Mouse (Mus musculus) cerebellum, postnatal 36 days (tissue): Measurements from ENCODE around the gene Sipa1l3.

Source experiments
- DNase-seq, 2 experiments: peaks; one replicate each; pipeline ENCODE4 v3.0.0; 2021 to 2022; ENCODE audit warnings: mixed read lengths in 2 of 2

Sipa1l3 gene

GRCm38 (mm10) chr7:29277510-29277909 is 240.9 kb downstream of the Sipa1l3 start:
- DNase-seq: no peak

GRCm38 (mm10) chr7:29276715-29277114 is 241.7 kb downstream of the Sipa1l3 start:
- DNase-seq: no peak

GRCm38 (mm10) chr7:29271687-29272465 is 246.6 kb downstream of the Sipa1l3 start:
- DNase-seq: no peak

GRCm38 (mm10) chr7:29270445-29270844 is 248.0 kb downstream of the Sipa1l3 start:
- DNase-seq: no peak
